Mouse (Mus musculus) kidney, postnatal 0 days (tissue): Measurements from ENCODE around the gene Olfr239. TPM values are rescaled to one million over a fixed set of nuclear protein-coding genes. Genes with fewer than 3 reads are reported as not detected.
"Not testable (repeated sequence)": the region's sequence is repeated elsewhere in the genome, so short reads cannot be mapped to it uniquely, and the experiment has no call there.

Source experiments
- ATAC-seq: fragments of 200-750 bp; cut with Nextera tagmentation; replicated peaks from 2 replicates; pipeline ENCODE4 v1.8.0; 2017; ENCODE audit warnings: low read depth, moderate number of reproducible peaks, moderate TSS enrichment, moderate library complexity; ENCODE audit not compliant: low FRiP score
- DNase-seq: peaks from one replicate; pipeline ENCODE4 v3.0.0-alpha.2; 2016; ENCODE audit warnings: low spot score
- H3K27ac ChIP-seq: fragments of 300-500 bp; sonication (generic); 2 replicates; pipeline ENCODE4 v1.5.1; 2014; ENCODE audit warnings: mild to moderate bottlenecking
- H3K27me3 ChIP-seq: fragments of 300-500 bp; sonication (generic); 2 replicates; pipeline ENCODE4 v1.6.1; 2014; ENCODE audit warnings: low read length, mixed read lengths; ENCODE audit not compliant: insufficient read depth
- H3K36me3 ChIP-seq: fragments of 300-500 bp; sonication (generic); 2 replicates; pipeline ENCODE4 v1.6.1; 2014; ENCODE audit warnings: low read length, mixed read lengths; ENCODE audit not compliant: insufficient read depth
- H3K4me1 ChIP-seq: fragments of 300-500 bp; sonication (generic); replicated peaks from 2 replicates; pipeline ENCODE4 v1.6.1; 2014; ENCODE audit warnings: antibody characterized with exemption, low read length, mixed read lengths; ENCODE audit not compliant: insufficient read depth
- H3K4me2 ChIP-seq: fragments of 300-500 bp; sonication (generic); 2 replicates; pipeline ENCODE4 v1.6.1; 2014; ENCODE audit warnings: mild to moderate bottlenecking, low read length, moderate library complexity, mixed read lengths
- H3K4me3 ChIP-seq: fragments of 300-500 bp; sonication (generic); replicated peaks from 2 replicates; pipeline ENCODE4 v1.5.1; 2014; ENCODE audit warnings: low read depth, low read length
- H3K9ac ChIP-seq: fragments of 300-500 bp; sonication (generic); 2 replicates; pipeline ENCODE4 v1.6.1; 2014; ENCODE audit warnings: low read depth, low read length
- H3K9me3 ChIP-seq: fragments of 300-500 bp; sonication (generic); replicated peaks from 2 replicates; pipeline ENCODE4 v1.6.1; 2016; ENCODE audit warnings: low read length, inconsistent platforms, mixed read lengths
- CTCF ChIP-seq: IDR thresholded peaks from 2 replicates; pipeline ENCODE4 v1.5.1; 2016; ENCODE audit warnings: antibody characterized with exemption, low read depth, mild to moderate bottlenecking, moderate library complexity
- WGBS: fragments of 180-500 bp; shearing (Covaris S2); extraction: QIAGEN DNeasy Blood & Tissue Kit; methylation state at CpG from one replicate; pipeline ENCODE4 v1.1.7; 2014; 5-methylcytosine and 5-hydroxymethylcytosine counted together
- polyA plus RNA-seq: library from polyadenylated mRNA; unstranded; fragments of >200 nt; fragmentation: Nextera tagmentation; extraction: Ambion mirVana; gene quantifications from 2 replicates; pipeline ENCODE4 v1.2.1, GENCODE M21; 2015

Olfr239 gene
- polyA plus RNA-seq: not detected in 2 replicates

DNA sequence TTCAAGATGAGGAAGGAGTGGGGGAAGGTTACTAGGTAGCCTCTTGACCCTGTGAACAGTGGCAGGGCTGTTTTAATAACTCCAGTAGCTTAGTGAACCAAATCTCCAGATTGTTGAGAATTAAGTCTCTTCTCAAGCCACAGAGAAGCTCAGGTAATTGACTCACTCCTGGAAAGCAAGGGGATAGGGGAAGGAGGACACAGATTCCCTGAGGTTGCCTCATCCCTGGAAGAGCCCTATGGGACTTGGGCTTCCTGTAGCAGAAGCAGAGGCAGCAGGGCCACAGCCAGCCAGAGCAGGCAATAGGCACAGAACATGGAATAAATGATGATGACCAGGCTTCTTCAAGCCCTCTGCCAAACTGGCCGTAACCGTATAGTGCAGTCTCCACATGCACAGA lies at the start of gene Olfr239:
Olfr239 (plus strand) TSS at position 301 of the 400 bp plus-strand sequence.
- H3K4me3 ChIP-seq, H3K27me3 ChIP-seq, H3K4me2 ChIP-seq, ATAC-seq, H3K9ac ChIP-seq, H3K4me1 ChIP-seq, H3K36me3 ChIP-seq, DNase-seq, H3K9me3 ChIP-seq, H3K27ac ChIP-seq: not testable (repeated sequence)
- WGBS: no CpG with 5 or more reads among the region's 2 CpGs

DNA sequence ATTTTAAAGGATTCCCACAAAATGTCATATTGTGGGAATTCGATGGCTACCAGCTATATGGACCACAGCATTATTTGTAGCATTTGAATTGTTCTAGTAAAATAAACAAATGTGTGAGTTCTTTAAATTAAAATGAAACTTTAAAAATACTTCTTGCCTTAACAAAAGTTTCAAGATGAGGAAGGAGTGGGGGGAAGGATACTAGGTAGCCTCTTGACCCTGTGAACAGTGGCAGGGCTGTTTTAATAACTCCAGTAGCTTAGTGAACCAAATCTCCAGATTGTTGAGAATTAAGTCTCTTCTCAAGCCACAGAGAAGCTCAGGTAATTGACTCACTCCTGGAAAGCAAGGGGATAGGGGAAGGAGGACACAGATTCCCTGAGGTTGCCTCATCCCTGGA lies 23.0 kb upstream of the Olfr239 start, which contains the start of gene Olfr55:
Olfr55 (plus strand) TSS at position 301 of the 400 bp plus-strand sequence.
- H3K27ac ChIP-seq, H3K9ac ChIP-seq, H3K9me3 ChIP-seq, H3K27me3 ChIP-seq, DNase-seq, ATAC-seq, H3K36me3 ChIP-seq, H3K4me2 ChIP-seq, H3K4me1 ChIP-seq, H3K4me3 ChIP-seq: not testable (repeated sequence)
- WGBS: 78% methylated on average over 1 of the region's 1 CpGs

GRCm38 (mm10) chr17:33221590-33221989 lies 30.5 kb downstream of the Olfr239 start, which contains the start of gene Olfr1564:
TSS of gene Olfr1564 (minus strand) at chr17:33221690.
- DNase-seq (no peak), ATAC-seq (no peak)
- TF ChIP-seq CTCF: no peak
- Histone ChIP-seq H3K4me1 (no peaks in the 10 kb centered on the region), H3K4me3 (no peak within 1 kb of the TSS), H3K9me3 (peaks cover 4% of the 10 kb centered on the region; the same call in 1 of the 2 replicates), H3K9ac (no peak within 1 kb of the TSS), H3K27me3 (no peaks in the 10 kb centered on the region), H3K4me2 (no peak within 1 kb of the TSS), H3K36me3 (no peaks in the 10 kb centered on the region), H3K27ac (no peak within 1 kb of the TSS)
- WGBS: 84% methylated on average over 2 of the region's 2 CpGs

DNA sequence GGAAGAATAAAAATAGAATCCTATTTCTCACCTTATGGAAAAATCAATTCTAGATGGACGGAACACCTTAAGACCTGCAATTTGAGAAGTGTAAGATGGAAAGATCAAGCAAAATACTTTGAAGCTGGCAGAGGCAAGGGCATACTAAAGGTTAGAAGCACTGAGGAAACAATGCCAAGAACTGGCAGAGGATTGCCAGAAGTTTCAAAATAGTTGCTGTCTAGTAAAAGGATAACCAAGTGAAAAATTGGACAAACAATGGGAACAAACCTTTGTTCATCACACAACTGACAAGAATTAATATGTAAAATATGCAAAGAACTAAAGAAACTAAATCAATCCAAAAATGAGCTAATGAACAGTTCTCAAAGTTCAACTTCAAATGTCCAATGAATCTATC lies 45.5 kb downstream of the Olfr239 start:
- H3K4me2 ChIP-seq, ATAC-seq, H3K36me3 ChIP-seq, H3K9ac ChIP-seq, H3K4me3 ChIP-seq, H3K9me3 ChIP-seq, H3K27ac ChIP-seq, H3K27me3 ChIP-seq, H3K4me1 ChIP-seq, DNase-seq: not testable (repeated sequence)
- 98% methylated on average over 1 of the region's 1 CpGs for WGBS

Other genes starting within 250 kb of the Olfr239 start
- gene Cyp4f13, start 243.9 kb upstream of the Olfr239 start, polyA plus RNA-seq: 15.6 and 18.4 TPM in 2 replicates
- gene Zfp472, start 225.5 kb upstream of the Olfr239 start, polyA plus RNA-seq: 7.8 and 9.0 TPM in 2 replicates
- 8.7 and 8.8 TPM in 2 replicates for gene Zfp952, start 198.2 kb upstream of the Olfr239 start, polyA plus RNA-seq
- gene Zfp763, start 157.9 kb upstream of the Olfr239 start, polyA plus RNA-seq: 9.8 and 11.5 TPM in 2 replicates
- not detected in 2 replicates for gene 4921501E09Rik, start 123.2 kb upstream of the Olfr239 start, polyA plus RNA-seq
- 5.6 and 6.3 TPM in 2 replicates for gene Zfp563, start 102.0 kb upstream of the Olfr239 start, polyA plus RNA-seq
- gene Morc2b, start 51.6 kb upstream of the Olfr239 start, polyA plus RNA-seq: not detected in 2 replicates
- not detected in 2 replicates for gene Olfr55, start 22.9 kb upstream of the Olfr239 start, polyA plus RNA-seq
- not detected in 2 replicates for gene Olfr1564, start 30.4 kb downstream of the Olfr239 start, polyA plus RNA-seq
- gene Zfp955a, start 63.8 kb downstream of the Olfr239 start, polyA plus RNA-seq: 12.7 and 15.0 TPM in 2 replicates
- gene Olfr63, start 73.4 kb downstream of the Olfr239 start, polyA plus RNA-seq: 0.01 and 0.03 TPM in 2 replicates
- gene Zfp955b, start 98.2 kb downstream of the Olfr239 start, polyA plus RNA-seq: 8.6 and 11.9 TPM in 2 replicates
- 9.2 and 9.6 TPM in 2 replicates for gene Zfp81, start 167.6 kb downstream of the Olfr239 start, polyA plus RNA-seq
- 11.4 and 12.6 TPM in 2 replicates for gene Zfp101, start 203.3 kb downstream of the Olfr239 start, polyA plus RNA-seq
- not detected in 2 replicates for gene Actl9, start 241.6 kb downstream of the Olfr239 start, polyA plus RNA-seq